Mouse (Mus musculus) spleen, adult 12 weeks (tissue): ENCODE measurements around the gene Tmed8.
A peak's percentile ranks its signal among the peaks of the same experiment; 100 is the strongest.
"Not testable (repeated sequence)": the region's sequence is repeated elsewhere in the genome, so short reads cannot be mapped to it uniquely, and the experiment has no call there.

Source experiments
- DNase-seq: peaks from one replicate; pipeline ENCODE4 v3.0.0; 2022; ENCODE audit warnings: low spot score

The Tmed8 gene

GRCm38 (mm10) chr12:87199973-87200586 lies at the start of gene Tmed8:
Gene Tmed8, minus strand, starts transcription at chr12:87200454.
- DNase-seq, result peak; percentile 63

GRCm38 (mm10) chr12:87238632-87239031 lies 38.4 kb upstream of the Tmed8 start, which contains the start of gene Noxred1:
Gene Noxred1, minus strand, starts transcription at chr12:87238732.
- no peak for DNase-seq

- DNase-seq, result no peak
These were observed 36.7 kb upstream of the Tmed8 start for GRCm38 (mm10) chr12:87236882-87237483.

- no peak for DNase-seq
These were observed 30.2 kb upstream of the Tmed8 start for GRCm38 (mm10) chr12:87230379-87230895.

GRCm38 (mm10) chr12:87229633-87230032 lies 29.4 kb upstream of the Tmed8 start:
- no peak for DNase-seq

- DNase-seq, result no peak
These were observed 26.5 kb upstream of the Tmed8 start for GRCm38 (mm10) chr12:87226801-87227200.

GRCm38 (mm10) chr12:87224950-87225349 lies 24.7 kb upstream of the Tmed8 start:
- no peak for DNase-seq

- no peak for DNase-seq
These were observed 19.1 kb upstream of the Tmed8 start for GRCm38 (mm10) chr12:87219362-87219761.

- no peak for DNase-seq
These were observed 17.3 kb upstream of the Tmed8 start for GRCm38 (mm10) chr12:87217596-87217995.

GRCm38 (mm10) chr12:87216053-87216452 lies 15.8 kb upstream of the Tmed8 start:
- no peak for DNase-seq

- no peak for DNase-seq
These were observed 12.8 kb upstream of the Tmed8 start for GRCm38 (mm10) chr12:87212844-87213606.

- not testable (repeated sequence) for DNase-seq
These were observed 5.5 kb upstream of the Tmed8 start for GRCm38 (mm10) chr12:87205789-87206188.

- no peak for DNase-seq
These were observed 1.4 kb upstream of the Tmed8 start for GRCm38 (mm10) chr12:87201694-87202093.

GRCm38 (mm10) chr12:87199206-87199972 lies 865 bp downstream of the Tmed8 start, which contains the start of gene Samd15:
Gene Samd15, plus strand, starts transcription at chr12:87199723.
- no peak for DNase-seq

- DNase-seq, result no peak
These were observed 1.5 kb downstream of the Tmed8 start for GRCm38 (mm10) chr12:87198792-87199191.

GRCm38 (mm10) chr12:87196310-87196709 lies 3.9 kb downstream of the Tmed8 start:
- DNase-seq, result no peak

GRCm38 (mm10) chr12:87195069-87195468 lies 5.2 kb downstream of the Tmed8 start:
- no peak for DNase-seq

GRCm38 (mm10) chr12:87193008-87193407 lies 7.2 kb downstream of the Tmed8 start:
- DNase-seq, result no peak

GRCm38 (mm10) chr12:87177631-87178030 lies 22.6 kb downstream of the Tmed8 start:
- no peak for DNase-seq

GRCm38 (mm10) chr12:87175194-87175946 lies 24.9 kb downstream of the Tmed8 start:
- DNase-seq, result no peak

GRCm38 (mm10) chr12:87160815-87161214 lies 39.4 kb downstream of the Tmed8 start:
- no peak for DNase-seq
